Mouse (Mus musculus): ENCODE results near the gene Mettl15.

GRCm38 (mm10) chr2:109233876-109234275 lies 46.7 kb downstream of the Mettl15 start:
- TF ChIP-seq ZMIZ1 (IDR thresholded peaks at IDR 0.05; ENCODE audit: low read depth, low read length) (no peak), POLR2A (IDR thresholded peaks at IDR 0.05; ENCODE audit: low read depth, low read length) (no peak), RAD21 (IDR thresholded peaks at IDR 0.05; ENCODE audit: low read depth, low read length) (no peak), RCOR1 (conservative IDR thresholded peaks at IDR 0.05; ENCODE audit: low read depth, low read length) (no peak), HCFC1 (IDR thresholded peaks at IDR 0.05; ENCODE audit: low read depth, low read length) (no peak), ZKSCAN1 (IDR thresholded peaks at IDR 0.05; ENCODE audit: borderline replicate concordance, low read depth, low read length) (no peak)

All from CH12.LX (cell line).